Mouse (Mus musculus) hindbrain, embryonic 11.5 days (tissue): ENCODE measurements around the gene Fuom. TPM values are rescaled to one million over a fixed set of nuclear protein-coding genes. Genes with fewer than 3 reads are reported as not detected.

Source experiments
- ATAC-seq: fragments of 200-750 bp; cut with Nextera tagmentation; 2 replicates; pipeline ENCODE4 v1.8.0; 2017; ENCODE audit warnings: mild to moderate bottlenecking, moderate TSS enrichment, moderate library complexity; ENCODE audit not compliant: low FRiP score
- DNase-seq: peaks from one replicate; pipeline ENCODE4 v3.0.0-alpha.2; 2015; ENCODE audit warnings: low spot score
- H3K27ac ChIP-seq: fragments of 300-500 bp; sonication (generic); 2 replicates; pipeline ENCODE4 v1.5.1; 2014; ENCODE audit warnings: mild to moderate bottlenecking, low read depth, low read length
- H3K27me3 ChIP-seq: fragments of 300-500 bp; sonication (generic); 2 replicates; pipeline ENCODE4 v1.6.1; 2014; ENCODE audit warnings: mild to moderate bottlenecking, low read length, moderate library complexity, mixed read lengths; ENCODE audit not compliant: control insufficient read depth, insufficient read depth
- H3K36me3 ChIP-seq: fragments of 300-500 bp; sonication (generic); 2 replicates; pipeline ENCODE4 v1.6.1; 2014; ENCODE audit warnings: mild to moderate bottlenecking, low read length, moderate library complexity, mixed read lengths; ENCODE audit not compliant: control insufficient read depth, insufficient read depth
- H3K4me1 ChIP-seq: fragments of 300-500 bp; sonication (generic); replicated peaks from 2 replicates; pipeline ENCODE4 v1.6.1; 2014; ENCODE audit warnings: low read length, mixed read lengths; ENCODE audit not compliant: control insufficient read depth, insufficient read depth
- H3K4me2 ChIP-seq: fragments of 300-500 bp; sonication (generic); replicated peaks from 2 replicates; pipeline ENCODE4 v1.6.1; 2014; ENCODE audit warnings: mild to moderate bottlenecking, low read depth, low read length
- H3K4me3 ChIP-seq: fragments of 300-500 bp; sonication (generic); 2 replicates; pipeline ENCODE4 v1.5.1; 2014; ENCODE audit warnings: low read depth, low read length
- H3K9ac ChIP-seq: fragments of 300-500 bp; sonication (generic); 2 replicates; pipeline ENCODE4 v1.6.1; 2014; ENCODE audit warnings: low read depth, low read length
- H3K9me3 ChIP-seq: fragments of 300-500 bp; sonication (generic); 2 replicates; pipeline ENCODE4 v1.6.1; 2016; ENCODE audit warnings: low read length; ENCODE audit not compliant: control insufficient read depth
- WGBS: fragments of 180-500 bp; shearing (Covaris S2); extraction: QIAGEN DNeasy Blood & Tissue Kit; methylation state at CpG from one replicate; pipeline ENCODE4 v1.1.7; 2014; 5-methylcytosine and 5-hydroxymethylcytosine counted together
- polyA plus RNA-seq: library from polyadenylated mRNA; unstranded; fragments of >200 nt; fragmentation: Nextera tagmentation; extraction: Ambion mirVana; gene quantifications from 2 replicates; pipeline ENCODE4 v1.2.1, GENCODE M21; 2014

Fuom gene
- polyA plus RNA-seq, 1 experiment from 2014 or later, result 17.7 TPM

DNA sequence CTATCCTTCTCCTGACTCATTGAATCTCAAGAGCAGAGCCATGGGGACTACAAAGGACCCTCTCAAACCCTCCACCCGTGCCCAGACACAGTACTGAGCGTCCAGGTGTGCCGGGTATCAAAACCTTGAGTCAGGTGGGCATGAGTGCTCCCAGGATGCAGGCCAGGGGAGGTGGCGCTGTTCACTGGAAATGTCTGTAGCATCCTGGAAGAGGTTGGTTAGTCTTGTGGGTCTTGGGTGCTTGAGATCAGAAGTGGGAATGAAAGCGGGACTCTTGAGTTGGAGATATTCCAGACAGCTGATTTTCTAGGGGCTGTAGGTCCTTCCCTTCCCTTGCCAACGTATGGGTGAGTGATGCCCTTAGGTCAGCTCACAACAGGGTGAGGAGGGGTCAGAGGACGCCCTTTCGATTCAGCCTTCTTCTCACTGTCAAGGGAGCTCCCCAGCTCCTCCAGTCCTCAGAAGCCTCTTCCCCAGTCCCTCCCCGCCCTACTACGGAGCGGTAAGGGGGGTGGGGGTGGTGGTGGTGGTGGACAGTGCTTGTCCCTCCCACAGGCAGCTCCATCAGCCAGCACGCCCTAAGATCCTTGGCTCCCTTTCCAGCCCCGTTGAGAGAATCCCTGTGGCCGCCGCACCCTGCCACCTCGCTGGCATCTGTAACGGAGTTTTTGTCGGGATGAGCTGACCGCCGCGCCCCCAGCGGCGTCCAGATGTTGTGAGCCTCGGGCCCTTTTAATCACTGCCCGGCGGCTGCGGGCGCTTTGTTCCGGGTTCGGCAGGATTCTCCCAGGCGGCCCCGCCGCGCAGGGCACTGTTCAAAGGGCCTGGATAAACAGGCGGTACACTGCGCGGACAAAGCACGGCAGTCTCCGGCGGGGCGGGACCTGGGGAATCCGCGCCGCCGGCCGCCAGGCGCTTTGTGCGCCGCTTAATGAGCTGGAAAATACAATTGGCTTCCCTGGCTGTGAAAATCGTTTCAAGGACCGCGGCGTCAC is 44.5 kb downstream of the Fuom start:
- Histone ChIP-seq H3K9me3 (no peaks in the 10 kb centered on the region), H3K36me3 (no peaks in the 10 kb centered on the region), H3K27ac (peak overlapping the region; percentile 97), H3K4me2 (peak overlapping the region; percentile 66), H3K9ac (peak overlapping the region; percentile 52), H3K4me3 (peak overlapping the region; percentile 36), H3K27me3 (peaks cover 18% of the 10 kb centered on the region), H3K4me1 (peaks cover 25% of the 10 kb centered on the region)
- DNase-seq (peak; percentile 93), ATAC-seq (peak; percentile 84)
- 2% methylated on average over 53 of the region's 53 CpGs for WGBS

GRCm38 (mm10) chr7:140054124-140054523 is 48.1 kb downstream of the Fuom start:
- H3K27ac ChIP-seq, result no peak overlapping the region
- H3K36me3 ChIP-seq, result no peaks in the 10 kb centered on the region
- H3K27me3 ChIP-seq, result peaks cover 18% of the 10 kb centered on the region; the same call in 1 of the 2 replicates
- DNase-seq (no peak), ATAC-seq (no peak)
- H3K4me3 ChIP-seq, result no peak overlapping the region
- H3K4me2 ChIP-seq, result no peak overlapping the region
- no peaks in the 10 kb centered on the region for H3K9me3 ChIP-seq
- no peak overlapping the region for H3K9ac ChIP-seq
- WGBS, result 86% methylated on average over 4 of the region's 4 CpGs
- H3K4me1 ChIP-seq, result peaks cover 7% of the 10 kb centered on the region

DNA sequence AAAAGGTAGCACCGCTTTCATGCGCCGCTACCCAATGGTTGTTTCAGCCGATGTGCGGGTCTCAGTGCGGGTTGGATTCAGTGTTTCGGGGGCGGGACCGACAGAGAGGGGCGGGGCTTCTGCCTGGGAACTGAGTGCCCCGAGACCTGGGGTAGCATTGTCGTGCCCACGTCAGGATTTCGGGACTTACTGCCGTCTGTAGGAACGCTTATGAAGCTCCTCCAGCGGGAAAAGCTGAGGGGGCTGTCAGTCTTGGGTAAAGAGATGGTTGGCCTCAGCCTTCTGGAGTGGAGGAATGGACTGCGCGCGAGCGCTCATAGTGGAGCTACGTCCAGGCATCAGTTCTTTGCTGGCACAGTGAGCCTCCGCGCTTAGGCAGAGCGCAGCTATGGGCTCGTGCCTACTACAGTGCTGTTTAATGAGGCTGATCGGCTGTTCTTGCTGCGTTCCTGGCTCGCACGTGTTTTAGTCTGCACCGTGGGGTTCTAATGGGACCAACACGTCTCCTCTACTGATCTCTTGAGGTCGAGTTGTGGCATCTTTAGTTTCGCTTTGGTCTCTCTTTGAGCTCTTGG is 53.0 kb downstream of the Fuom start:
- peak; percentile 86 for ATAC-seq
- H3K9ac ChIP-seq, result peak overlapping the region; percentile 74
- WGBS, result under 1% methylated on average over 34 of the region's 34 CpGs

DNA sequence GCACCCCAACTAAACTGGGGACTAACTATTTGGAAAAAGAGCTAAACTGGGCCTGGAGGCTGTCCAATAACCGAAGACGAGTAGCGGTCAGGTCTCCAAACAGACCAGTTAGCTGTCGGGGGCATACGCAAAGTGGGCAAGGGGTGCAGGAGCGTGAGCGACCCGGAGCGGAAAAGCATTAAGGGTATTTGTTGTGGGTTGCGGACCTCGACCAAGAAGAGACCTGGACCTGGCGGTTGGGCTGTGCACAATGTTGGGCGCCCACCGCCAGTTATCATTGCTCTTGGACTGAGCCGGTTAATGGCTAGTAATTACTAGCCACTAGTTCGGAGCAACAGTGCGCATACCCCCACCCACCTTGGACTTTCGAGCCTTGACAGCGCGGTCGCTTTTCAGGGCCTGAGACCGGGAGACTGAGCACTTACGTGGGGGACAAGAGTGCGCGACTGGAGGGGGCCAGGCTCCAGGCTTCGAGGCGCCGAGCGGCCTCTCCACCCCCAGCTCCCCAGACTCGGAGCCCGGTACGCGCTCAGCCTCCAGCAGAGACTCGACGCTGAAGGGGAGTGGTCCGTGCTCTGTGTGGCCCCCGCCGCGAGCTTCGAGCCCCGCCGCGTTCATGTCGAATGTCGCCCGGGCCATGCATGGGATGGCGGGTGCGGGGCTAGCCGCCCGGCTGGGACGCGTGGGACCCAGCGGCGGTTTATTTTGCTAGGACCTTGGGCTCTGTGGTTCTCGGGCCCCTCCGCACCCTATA is 53.7 kb downstream of the Fuom start, which contains the start of gene Msx3:
TSS of gene Msx3 (minus strand) at position 729 of the 754 bp plus-strand sequence.
- Histone ChIP-seq H3K9me3 (no peaks in the 10 kb centered on the region), H3K36me3 (no peaks in the 10 kb centered on the region), H3K9ac (peak within 1 kb of the TSS; percentile 74), H3K4me1 (no peaks in the 10 kb centered on the region), H3K27me3 (peaks cover 49% of the 10 kb centered on the region), H3K4me2 (peak within 1 kb of the TSS; percentile 74), H3K4me3 (peak within 1 kb of the TSS; percentile 50), H3K27ac (peak within 1 kb of the TSS; percentile 60)
- DNase-seq (no peak), ATAC-seq (peak; percentile 28)
- WGBS, result 1% methylated on average over 55 of the region's 56 CpGs

More for the DNA sequence above, 53.0 kb downstream of the Fuom start:
- H3K27me3 ChIP-seq, result peaks cover 49% of the 10 kb centered on the region
- no peaks in the 10 kb centered on the region for H3K9me3 ChIP-seq
- peak; percentile 81 for DNase-seq
- H3K27ac ChIP-seq, result peak overlapping the region; percentile 60
- no peaks in the 10 kb centered on the region for H3K4me1 ChIP-seq
- no peaks in the 10 kb centered on the region for H3K36me3 ChIP-seq
- H3K4me2 ChIP-seq, result peak overlapping the region; percentile 74
- peak overlapping the region; percentile 50 for H3K4me3 ChIP-seq

DNA sequence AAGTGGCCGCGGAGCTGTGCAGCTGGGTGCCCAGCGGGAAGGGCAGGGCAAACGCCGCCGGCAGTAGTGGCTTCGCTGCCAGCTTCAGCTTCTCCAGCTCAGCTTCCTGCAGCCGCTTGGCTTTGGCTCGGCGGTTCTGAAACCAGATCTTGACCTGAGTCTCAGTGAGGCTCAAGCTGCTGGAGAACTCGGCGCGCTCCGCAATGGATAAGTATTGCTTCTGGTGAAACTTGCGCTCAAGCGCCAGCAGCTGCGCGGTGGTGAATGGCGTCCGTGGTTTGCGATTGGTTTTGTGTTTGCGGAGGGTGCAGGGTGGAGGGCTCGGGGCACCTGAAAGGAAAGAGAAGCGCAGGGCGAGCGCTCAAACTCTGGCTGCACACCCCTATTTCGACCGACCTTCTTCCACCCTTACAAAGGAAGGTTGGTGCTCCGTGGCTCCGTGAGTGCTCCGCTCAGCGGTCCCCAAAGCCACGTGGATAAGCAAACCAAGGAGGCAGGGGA is 54.4 kb downstream of the Fuom start:
- Histone ChIP-seq H3K27me3 (peaks cover 49% of the 10 kb centered on the region), H3K4me3 (peak overlapping the region; percentile 50), H3K9me3 (no peaks in the 10 kb centered on the region), H3K4me2 (peak overlapping the region; percentile 74), H3K9ac (peak overlapping the region; percentile 74), H3K4me1 (no peaks in the 10 kb centered on the region), H3K36me3 (no peaks in the 10 kb centered on the region), H3K27ac (peak overlapping the region; percentile 60)
- 1% methylated on average over 33 of the region's 33 CpGs for WGBS
- DNase-seq (peak; percentile 71), ATAC-seq (0 out of 2 replicates have a peak, but pooled peaks have one; percentile 20)

Other genes with a start within 250 kb of the Fuom start
- 1.2 and 1.4 TPM in 2 replicates for gene Kndc1, start 207.7 kb downstream of the Fuom start, polyA plus RNA-seq
- not detected in 2 replicates for gene Utf1, start 158.7 kb downstream of the Fuom start, polyA plus RNA-seq
- 0.29 and 0.68 TPM in 2 replicates for gene 6430531B16Rik, start 123.7 kb downstream of the Fuom start, polyA plus RNA-seq
- gene Adam8, start 109.9 kb downstream of the Fuom start, polyA plus RNA-seq, result 2.6 and 3.1 TPM in 2 replicates
- gene Zfp511, start 66.0 kb downstream of the Fuom start, polyA plus RNA-seq, result 47.0 and 49.9 TPM in 2 replicates
- gene Tubgcp2, start 65.8 kb downstream of the Fuom start, polyA plus RNA-seq, result 58.1 and 67.4 TPM in 2 replicates
- 106 and 139 TPM in 2 replicates for gene Msx3, start 53.4 kb downstream of the Fuom start, polyA plus RNA-seq
- gene Caly, start 19.9 kb downstream of the Fuom start, polyA plus RNA-seq, result 11.2 and 12.1 TPM in 2 replicates
- 0.27 TPM in 1 of 2 replicates, not detected in the other for gene Prap1, start 9.0 kb downstream of the Fuom start, polyA plus RNA-seq
- gene Paox, start 13.4 kb upstream of the Fuom start, polyA plus RNA-seq, result 15.2 and 15.8 TPM in 2 replicates
- gene Echs1, start 14.0 kb upstream of the Fuom start, polyA plus RNA-seq, result 168 and 184 TPM in 2 replicates
- gene Mtg1, start 35.1 kb upstream of the Fuom start, polyA plus RNA-seq, result 22.0 and 32.2 TPM in 2 replicates
- 0.94 and 1.9 TPM in 2 replicates for gene Sprn, start 52.4 kb upstream of the Fuom start, polyA plus RNA-seq
- not detected in 2 replicates for gene Olfr522, start 62.3 kb upstream of the Fuom start, polyA plus RNA-seq
- not detected in 2 replicates for gene Olfr523, start 70.8 kb upstream of the Fuom start, polyA plus RNA-seq
- not detected in 2 replicates for gene Olfr524, start 103.5 kb upstream of the Fuom start, polyA plus RNA-seq
- gene Cd163l1, start 115.8 kb upstream of the Fuom start, polyA plus RNA-seq, result not detected in 2 replicates
- gene 5830411N06Rik, start 144.8 kb upstream of the Fuom start, polyA plus RNA-seq, result not detected in 2 replicates
- not detected in 2 replicates for gene Olfr525, start 218.4 kb upstream of the Fuom start, polyA plus RNA-seq
- gene Olfr527, start 231.6 kb upstream of the Fuom start, polyA plus RNA-seq, result not detected in 2 replicates